Mouse (Mus musculus) intestine, embryonic 15.5 days (tissue): Measurements from ENCODE around the gene Cdc42bpg. TPM values are rescaled to one million over a fixed set of nuclear protein-coding genes. Genes with fewer than 3 reads are reported as not detected.

Source experiments
- ATAC-seq: fragments of 200-750 bp; cut with Nextera tagmentation; 2 replicates; pipeline ENCODE4 v1.8.0; 2017; ENCODE audit warnings: moderate TSS enrichment, moderate library complexity
- H3K27ac ChIP-seq: fragments of 300-500 bp; sonication (generic); 2 replicates; pipeline ENCODE4 v1.5.1; 2015; ENCODE audit warnings: mild to moderate bottlenecking, inconsistent platforms
- H3K27me3 ChIP-seq: fragments of 300-500 bp; sonication (generic); replicated peaks from 2 replicates; pipeline ENCODE4 v1.6.1; 2015; ENCODE audit warnings: inconsistent platforms
- H3K36me3 ChIP-seq: fragments of 300-500 bp; sonication (generic); 2 replicates; pipeline ENCODE4 v1.6.1; 2015; ENCODE audit warnings: inconsistent platforms
- H3K4me1 ChIP-seq: fragments of 300-500 bp; sonication (generic); replicated peaks from 2 replicates; pipeline ENCODE4 v1.6.1; 2015; ENCODE audit warnings: inconsistent platforms
- H3K4me2 ChIP-seq: fragments of 300-500 bp; sonication (generic); replicated peaks from 2 replicates; pipeline ENCODE4 v1.6.1; 2015; ENCODE audit warnings: mild to moderate bottlenecking, inconsistent platforms
- H3K4me3 ChIP-seq: fragments of 300-500 bp; sonication (generic); replicated peaks from 2 replicates; pipeline ENCODE4 v1.5.1; 2015; ENCODE audit warnings: inconsistent platforms
- H3K9ac ChIP-seq: fragments of 300-500 bp; sonication (generic); 2 replicates; pipeline ENCODE4 v1.6.1; 2015; ENCODE audit warnings: inconsistent platforms
- H3K9me3 ChIP-seq: fragments of 300-500 bp; sonication (generic); 2 replicates; pipeline ENCODE4 v1.6.1; 2016; ENCODE audit warnings: inconsistent platforms
- WGBS: fragments of 180-500 bp; shearing (Covaris S2); methylation state at CpG from one replicate; pipeline ENCODE4 v1.1.7; 2015; 5-methylcytosine and 5-hydroxymethylcytosine counted together
- polyA plus RNA-seq: library from polyadenylated mRNA; unstranded; fragments of >200 nt; fragmentation: Nextera tagmentation; extraction: Ambion mirVana; gene quantifications from 2 replicates; pipeline ENCODE4 v1.2.1, GENCODE M21; 2015

Gene Cdc42bpg
- polyA plus RNA-seq, 1 experiment from 2014 or later, result 1.0 TPM

DNA sequence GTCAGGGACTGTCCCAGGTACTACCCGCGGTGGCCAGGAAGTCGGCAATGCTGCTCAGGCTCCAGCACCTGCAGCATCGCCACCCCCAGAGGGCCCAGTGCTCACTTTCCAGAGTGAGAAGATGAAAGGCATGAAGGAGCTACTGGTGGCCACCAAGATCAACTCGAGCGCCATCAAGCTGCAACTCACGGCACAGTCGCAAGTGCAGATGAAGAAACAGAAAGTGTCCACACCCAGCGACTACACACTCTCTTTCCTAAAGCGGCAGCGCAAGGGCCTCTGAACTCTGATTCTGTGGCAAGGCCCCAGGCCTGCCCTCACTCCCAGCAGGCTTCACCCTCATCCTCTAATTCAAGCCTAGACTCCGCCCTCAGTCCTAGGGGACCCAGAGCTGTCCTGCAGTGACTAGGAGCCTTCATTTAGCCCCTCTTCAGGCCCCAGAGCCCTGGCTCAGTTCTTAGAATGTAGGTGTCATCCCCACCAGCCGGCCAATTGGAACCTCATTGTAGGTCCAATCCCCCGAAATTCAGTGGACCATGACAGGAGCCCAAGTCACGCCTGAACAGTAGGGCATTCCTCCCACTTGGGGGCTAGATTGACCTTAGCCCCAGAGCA, 33.7 kb downstream of the Cdc42bpg start:
- Histone ChIP-seq H3K27ac (0 out of 2 replicates have a peak overlapping the region, but pooled peaks have one; percentile 20), H3K4me3 (no peak overlapping the region), H3K36me3 (peaks cover 38% of the 10 kb centered on the region), H3K4me1 (peaks cover 36% of the 10 kb centered on the region), H3K9ac (no peak overlapping the region), H3K4me2 (peak overlapping the region; percentile 92), H3K9me3 (no peaks in the 10 kb centered on the region), H3K27me3 (no peaks in the 10 kb centered on the region)
- ATAC-seq, result 0 out of 2 replicates have a peak, but pooled peaks have one; percentile 7
- 68% methylated on average over 15 of the region's 15 CpGs for WGBS

DNA sequence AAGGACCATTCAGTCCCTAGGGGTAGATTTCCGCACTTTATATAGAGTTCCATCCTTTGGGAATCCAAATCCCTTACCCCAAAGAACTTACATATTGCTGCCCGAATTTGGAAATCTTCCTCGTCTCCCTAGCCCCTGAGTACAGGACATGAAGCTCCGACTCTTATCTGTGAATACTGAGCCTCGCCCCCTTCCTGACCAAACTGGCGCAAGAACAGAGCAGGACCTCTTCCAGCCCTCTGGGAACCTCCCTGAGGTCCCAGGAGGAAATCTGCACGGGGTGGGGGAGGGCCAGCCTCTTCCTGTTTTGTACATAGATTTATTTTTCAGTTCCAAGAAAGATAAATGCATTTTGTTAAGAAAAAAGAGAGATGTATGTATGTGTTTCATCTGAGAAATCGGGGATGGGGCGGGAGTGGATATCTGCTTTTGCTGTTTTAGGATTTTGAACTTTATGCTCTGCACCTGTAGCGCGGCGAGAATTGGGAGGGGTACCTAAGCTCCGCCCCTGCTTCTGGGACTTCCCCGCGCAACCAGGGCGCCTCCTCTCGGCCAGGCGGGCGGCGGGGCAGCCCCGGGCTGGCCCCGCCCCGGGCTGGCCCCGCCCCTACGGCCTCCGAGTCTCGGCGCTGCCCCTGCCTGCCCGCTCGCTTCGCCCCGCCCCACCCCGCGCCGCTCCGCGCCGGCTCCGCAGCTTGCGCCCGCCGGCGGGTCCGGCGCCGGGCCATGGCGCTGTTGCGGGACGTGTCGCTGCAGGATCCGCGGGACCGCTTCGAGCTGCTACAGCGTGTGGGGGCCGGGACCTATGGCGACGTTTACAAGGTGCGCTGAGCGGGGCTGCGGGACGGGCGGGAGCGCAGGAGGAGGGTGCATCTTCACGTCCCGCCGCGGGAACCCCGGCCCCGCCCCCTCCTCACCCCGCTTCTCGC, 34.5 kb downstream of the Cdc42bpg start, which contains the start of gene Map4k2:
Gene Map4k2 (plus strand): TSS at position 612 of the 929 bp plus-strand sequence.
- 4% methylated on average over 72 of the region's 72 CpGs for WGBS
- H3K27ac ChIP-seq, result peak within 1 kb of the TSS; percentile 39; the same call in 1 of the 2 replicates

DNA sequence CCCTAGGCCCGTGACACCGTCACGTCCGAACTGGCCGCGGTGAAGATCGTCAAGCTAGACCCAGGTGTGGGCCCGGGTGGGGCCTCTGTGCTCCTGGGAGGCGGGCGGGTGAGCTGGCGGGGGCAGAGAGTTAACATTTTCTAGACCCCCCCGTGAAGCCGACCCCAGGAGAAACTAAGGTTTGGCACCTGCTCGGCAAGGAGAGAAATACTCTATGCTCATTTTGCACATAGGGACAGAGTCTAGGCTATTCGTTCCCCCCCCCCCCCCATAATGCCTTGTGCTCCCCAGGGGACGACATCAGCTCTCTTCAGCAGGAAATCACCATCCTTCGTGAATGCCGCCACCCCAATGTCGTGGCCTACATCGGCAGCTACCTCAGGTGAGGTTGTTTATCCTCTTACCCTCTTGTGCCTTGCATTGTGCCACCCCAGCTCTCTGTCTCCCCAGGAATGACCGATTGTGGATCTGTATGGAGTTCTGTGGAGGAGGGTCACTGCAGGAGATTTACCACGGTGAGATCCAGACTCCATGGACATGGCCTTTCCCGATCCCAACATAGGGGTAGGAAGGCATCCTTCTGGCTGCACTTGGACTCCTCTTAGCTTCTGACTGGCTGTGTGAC, 35.3 kb downstream of the Cdc42bpg start:
- ATAC-seq, result peak; percentile 5; the same call in 1 of the 2 replicates
- peak overlapping the region; percentile 78 for H3K9ac ChIP-seq
- WGBS, result 11% methylated on average over 23 of the region's 23 CpGs
- no peaks in the 10 kb centered on the region for H3K27me3 ChIP-seq
- H3K27ac ChIP-seq, result 0 out of 2 replicates have a peak overlapping the region, but pooled peaks have one; percentile 39
- H3K4me2 ChIP-seq, result peak overlapping the region; percentile 92
- peaks cover 45% of the 10 kb centered on the region for H3K36me3 ChIP-seq
- H3K4me1 ChIP-seq, result peaks cover 28% of the 10 kb centered on the region
- H3K4me3 ChIP-seq, result peak overlapping the region; percentile 73
- no peaks in the 10 kb centered on the region for H3K9me3 ChIP-seq

More for the DNA sequence above, 34.5 kb downstream of the Cdc42bpg start, which contains the start of gene Map4k2:
- Histone ChIP-seq H3K27me3 (no peaks in the 10 kb centered on the region), H3K9ac (peak within 1 kb of the TSS; percentile 78), H3K4me1 (peaks cover 35% of the 10 kb centered on the region), H3K9me3 (no peaks in the 10 kb centered on the region), H3K4me2 (peak within 1 kb of the TSS; percentile 92), H3K4me3 (peak within 1 kb of the TSS; percentile 73), H3K36me3 (peaks cover 43% of the 10 kb centered on the region)
- ATAC-seq, result peak; percentile 91

DNA sequence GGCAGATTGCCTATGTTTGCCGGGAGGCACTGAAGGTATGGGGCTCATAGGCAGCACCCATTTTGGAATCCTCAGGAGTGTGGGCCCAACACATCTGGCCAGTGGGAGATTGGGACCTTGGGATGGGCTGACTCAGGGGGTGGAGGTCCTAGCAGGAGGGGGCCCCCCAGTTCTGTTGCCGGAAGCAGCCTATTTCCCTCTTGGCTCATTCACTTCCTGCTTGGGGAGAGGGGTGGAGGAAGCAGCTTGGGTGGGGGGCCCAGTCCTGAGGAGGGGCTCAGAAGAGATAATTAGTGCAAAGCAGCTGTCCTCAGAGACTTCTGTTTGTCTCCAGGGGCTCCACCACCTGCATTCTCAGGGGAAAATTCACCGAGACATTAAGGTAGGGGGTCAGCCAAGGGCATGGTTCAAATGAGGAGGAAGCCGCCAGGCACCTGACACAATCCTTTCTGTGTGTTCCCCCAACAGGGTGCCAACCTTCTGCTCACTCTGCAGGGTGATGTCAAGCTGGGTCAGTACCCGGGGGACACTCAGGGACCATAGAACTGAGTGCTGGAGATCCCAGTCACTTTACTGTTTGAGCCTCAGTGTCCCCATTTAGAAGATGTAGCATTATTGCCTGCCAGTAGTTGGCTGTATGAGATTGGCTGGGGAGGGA, 36.1 kb downstream of the Cdc42bpg start:
- peaks cover 39% of the 10 kb centered on the region for H3K36me3 ChIP-seq
- WGBS, result 78% methylated on average over 5 of the region's 5 CpGs
- no peak overlapping the region for H3K9ac ChIP-seq
- no peak overlapping the region for H3K27ac ChIP-seq
- H3K27me3 ChIP-seq, result no peaks in the 10 kb centered on the region
- 0 out of 2 replicates have a peak overlapping the region, but pooled peaks have one; percentile 73 for H3K4me3 ChIP-seq
- H3K4me1 ChIP-seq, result peaks cover 20% of the 10 kb centered on the region
- no peak for ATAC-seq
- H3K4me2 ChIP-seq, result peak overlapping the region; percentile 92
- H3K9me3 ChIP-seq, result no peaks in the 10 kb centered on the region

DNA sequence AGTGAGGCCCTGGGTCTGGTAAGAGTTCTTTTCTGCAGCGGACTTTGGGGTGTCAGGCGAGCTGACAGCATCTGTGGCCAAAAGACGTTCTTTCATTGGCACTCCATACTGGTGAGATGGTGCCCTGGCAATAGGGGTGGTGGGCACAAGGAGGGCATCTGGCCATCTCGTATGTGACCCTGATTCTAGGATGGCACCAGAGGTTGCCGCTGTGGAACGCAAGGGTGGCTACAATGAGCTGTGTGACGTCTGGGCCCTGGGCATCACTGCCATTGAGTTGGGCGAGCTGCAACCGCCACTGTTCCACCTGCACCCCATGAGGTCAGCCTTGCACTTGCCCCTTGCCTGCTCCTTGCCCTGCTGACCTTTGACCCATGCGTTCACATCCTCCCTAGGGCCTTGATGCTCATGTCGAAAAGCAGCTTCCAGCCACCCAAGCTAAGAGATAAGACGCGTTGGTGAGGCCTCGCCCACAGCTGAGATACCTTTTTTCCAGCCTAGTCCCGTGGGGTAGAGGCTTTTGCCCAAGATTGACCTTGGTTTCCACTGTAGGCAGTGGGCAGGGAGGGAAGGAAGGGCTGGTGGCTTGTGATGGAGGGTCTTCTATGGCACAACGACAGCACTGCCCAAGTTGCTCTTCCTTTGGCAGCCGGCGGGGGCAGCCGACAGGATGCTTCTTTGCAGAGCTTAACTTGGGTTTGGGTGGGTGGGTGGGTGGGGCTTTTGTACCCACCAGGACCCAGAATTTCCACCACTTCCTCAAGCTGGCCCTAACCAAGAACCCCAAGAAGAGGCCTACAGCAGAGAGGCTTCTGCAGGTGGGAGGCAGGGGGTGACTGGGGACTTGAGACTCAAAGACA, 37.0 kb downstream of the Cdc42bpg start:
- Histone ChIP-seq H3K36me3 (peaks cover 32% of the 10 kb centered on the region), H3K27me3 (no peaks in the 10 kb centered on the region), H3K27ac (no peak overlapping the region), H3K9me3 (no peaks in the 10 kb centered on the region), H3K4me1 (peaks cover 20% of the 10 kb centered on the region), H3K4me3 (no peak overlapping the region), H3K9ac (no peak overlapping the region), H3K4me2 (no peak overlapping the region)
- WGBS, result 81% methylated on average over 19 of the region's 19 CpGs
- ATAC-seq, result no peak

DNA sequence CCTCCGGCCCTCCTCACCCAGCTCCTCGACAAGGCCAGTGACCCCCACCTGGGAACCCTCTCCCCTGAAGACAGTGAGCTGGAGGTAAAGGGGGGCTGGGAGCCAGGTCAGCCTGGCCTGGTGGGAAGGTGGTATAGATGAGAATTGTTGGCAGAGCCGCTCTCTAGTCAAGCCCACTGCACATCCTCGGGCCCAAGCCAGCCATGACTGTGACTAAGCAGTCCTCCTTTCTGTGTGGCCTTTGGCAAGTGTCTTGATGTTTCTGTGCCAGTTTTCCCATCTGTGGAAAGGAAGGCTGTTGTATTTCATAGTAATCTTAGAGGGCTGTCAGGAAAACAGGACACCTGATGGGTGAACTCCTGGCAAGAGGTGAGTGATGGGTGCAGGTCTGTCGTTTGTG, 37.7 kb downstream of the Cdc42bpg start:
- H3K4me2 ChIP-seq, result no peak overlapping the region
- H3K4me1 ChIP-seq, result peaks cover 24% of the 10 kb centered on the region
- no peak overlapping the region for H3K27ac ChIP-seq
- H3K9ac ChIP-seq, result no peak overlapping the region
- H3K9me3 ChIP-seq, result no peaks in the 10 kb centered on the region
- H3K27me3 ChIP-seq, result no peaks in the 10 kb centered on the region
- H3K4me3 ChIP-seq, result no peak overlapping the region
- WGBS, result 86% methylated on average over 5 of the region's 5 CpGs
- peaks cover 25% of the 10 kb centered on the region for H3K36me3 ChIP-seq
- no peak for ATAC-seq

DNA sequence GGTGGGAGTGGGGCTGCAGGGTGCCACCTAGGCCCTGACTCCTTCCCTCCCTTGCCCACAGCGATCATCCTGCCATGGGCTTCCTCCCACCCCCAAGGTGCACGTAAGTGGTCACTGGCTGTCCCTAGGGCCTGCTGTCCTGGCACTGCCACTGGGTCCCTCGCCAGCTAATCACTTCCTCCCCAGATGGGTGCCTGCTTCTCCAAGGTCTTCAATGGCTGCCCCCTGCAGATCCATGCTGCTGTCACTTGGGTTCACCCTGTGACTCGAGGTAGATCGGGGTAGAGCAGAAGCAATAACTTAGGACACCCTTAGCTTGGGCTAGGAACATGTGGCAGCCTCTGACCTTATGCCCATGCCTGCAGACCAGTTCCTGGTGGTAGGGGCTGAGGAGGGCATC, 39.8 kb downstream of the Cdc42bpg start:
- no peak overlapping the region for H3K9ac ChIP-seq
- 0 out of 2 replicates have a peak, but pooled peaks cover 13% of the 10 kb centered on the region for H3K36me3 ChIP-seq
- no peak for ATAC-seq
- H3K4me1 ChIP-seq, result peaks cover 18% of the 10 kb centered on the region
- no peak overlapping the region for H3K27ac ChIP-seq
- 90% methylated on average over 5 of the region's 5 CpGs for WGBS
- no peak overlapping the region for H3K4me3 ChIP-seq
- no peak overlapping the region for H3K4me2 ChIP-seq
- H3K27me3 ChIP-seq, result no peaks in the 10 kb centered on the region
- no peaks in the 10 kb centered on the region for H3K9me3 ChIP-seq

DNA sequence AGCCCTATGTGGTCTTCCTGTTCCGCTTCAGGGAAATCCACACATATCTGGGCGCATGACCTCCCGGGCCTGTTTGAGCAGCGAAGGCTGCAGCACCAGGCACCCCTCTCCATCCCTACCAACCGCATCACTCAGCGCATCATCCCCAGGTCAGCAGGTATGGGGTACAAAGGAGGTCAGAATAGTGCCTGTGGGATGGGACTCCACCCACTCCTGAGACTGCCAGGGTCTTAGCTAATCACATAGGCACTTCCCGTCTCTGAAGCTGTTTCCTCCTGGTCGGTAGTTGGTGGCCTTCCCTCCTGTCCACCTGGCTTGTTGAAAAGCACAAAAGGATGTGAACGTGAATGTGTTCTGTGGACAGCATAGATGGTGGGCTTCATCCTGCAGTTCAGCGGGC, 40.4 kb downstream of the Cdc42bpg start:
- H3K36me3 ChIP-seq, result 0 out of 2 replicates have a peak, but pooled peaks cover 13% of the 10 kb centered on the region
- WGBS, result 81% methylated on average over 10 of the region's 10 CpGs

DNA sequence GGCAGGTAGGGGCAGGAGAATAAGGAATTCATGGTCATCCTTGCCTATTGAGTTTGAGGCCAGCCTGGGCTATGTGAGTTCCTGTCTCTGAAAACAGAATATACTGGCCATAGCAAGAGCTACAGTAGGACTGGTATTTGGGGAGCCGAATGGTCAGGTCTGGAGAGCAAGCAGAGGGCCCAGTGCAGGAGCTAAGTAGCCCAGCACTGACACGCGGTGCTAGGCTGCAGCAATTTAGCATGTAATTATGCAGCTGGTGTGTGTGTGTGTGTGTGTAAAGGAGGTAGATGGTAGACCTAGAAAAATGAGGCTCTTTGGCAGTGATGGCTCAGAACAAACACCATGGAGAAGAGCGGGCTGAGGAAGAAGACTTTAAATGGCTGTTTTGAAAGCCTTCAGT, 41.4 kb downstream of the Cdc42bpg start:
- Histone ChIP-seq H3K4me3 (no peak overlapping the region), H3K27me3 (no peaks in the 10 kb centered on the region), H3K4me2 (no peak overlapping the region), H3K9me3 (no peaks in the 10 kb centered on the region), H3K9ac (no peak overlapping the region), H3K27ac (no peak overlapping the region), H3K4me1 (0 out of 2 replicates have a peak, but pooled peaks cover 12% of the 10 kb centered on the region), H3K36me3 (0 out of 2 replicates have a peak, but pooled peaks cover 13% of the 10 kb centered on the region)
- no peak for ATAC-seq
- 91% methylated on average over 4 of the region's 4 CpGs for WGBS

More for the DNA sequence above, 40.4 kb downstream of the Cdc42bpg start:
- Histone ChIP-seq H3K4me3 (no peak overlapping the region), H3K9me3 (no peaks in the 10 kb centered on the region), H3K4me2 (no peak overlapping the region), H3K9ac (no peak overlapping the region), H3K27ac (no peak overlapping the region), H3K4me1 (peaks cover 14% of the 10 kb centered on the region), H3K27me3 (no peaks in the 10 kb centered on the region)
- ATAC-seq, result no peak

DNA sequence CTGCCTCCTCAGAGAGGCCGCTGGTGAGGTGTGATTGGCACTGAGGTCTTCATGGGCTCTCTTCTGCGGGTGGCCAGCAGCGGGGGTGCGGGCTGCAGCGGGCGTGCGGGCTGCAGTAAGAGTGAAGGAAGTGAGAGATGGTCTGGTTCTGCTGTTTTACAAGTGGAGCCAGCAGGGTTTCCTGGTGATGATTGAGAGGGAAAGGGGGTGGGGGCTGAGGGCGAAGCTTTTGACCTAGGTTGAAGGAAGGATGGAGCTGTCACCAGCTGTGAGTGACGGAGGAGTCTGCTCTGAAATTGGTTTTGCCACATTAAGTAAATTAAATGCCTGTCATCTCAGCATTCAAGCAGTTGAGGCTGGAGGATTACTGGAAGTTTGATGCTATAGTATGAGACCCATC, 42.5 kb downstream of the Cdc42bpg start:
- WGBS, result 73% methylated on average over 9 of the region's 9 CpGs
- no peak overlapping the region for H3K4me2 ChIP-seq
- H3K4me3 ChIP-seq, result no peak overlapping the region
- H3K9me3 ChIP-seq, result no peaks in the 10 kb centered on the region
- 0 out of 2 replicates have a peak, but pooled peaks cover 8% of the 10 kb centered on the region for H3K4me1 ChIP-seq
- H3K27me3 ChIP-seq, result no peaks in the 10 kb centered on the region
- no peak for ATAC-seq
- H3K36me3 ChIP-seq, result 0 out of 2 replicates have a peak, but pooled peaks cover 13% of the 10 kb centered on the region
- H3K27ac ChIP-seq, result no peak overlapping the region
- H3K9ac ChIP-seq, result no peak overlapping the region
